Mouse (Mus musculus): ENCODE data around the gene Clstn2.

Clstn2 gene

DNA sequence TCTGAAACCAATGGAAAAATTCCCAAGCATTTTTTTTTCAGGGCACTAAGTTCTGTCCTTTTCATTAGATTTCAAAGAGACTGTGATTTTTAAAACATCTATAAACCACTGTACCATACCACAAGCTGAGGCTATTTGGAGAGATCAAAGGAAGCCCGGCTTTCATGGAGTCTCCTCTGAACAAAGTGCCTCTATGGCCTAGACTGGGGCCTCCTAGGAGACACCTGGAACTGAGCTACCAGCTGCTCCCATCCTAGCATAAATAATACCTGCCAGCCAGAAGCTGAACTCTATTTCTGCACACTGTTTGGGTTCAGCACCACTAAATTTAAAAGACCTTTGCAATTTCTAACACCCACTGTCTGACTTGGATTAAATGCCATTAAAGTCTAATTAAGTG, 257.2 kb downstream of the Clstn2 start:
- DNase-seq (ENCODE audit: low read depth, low spot score), result no peak

DNA sequence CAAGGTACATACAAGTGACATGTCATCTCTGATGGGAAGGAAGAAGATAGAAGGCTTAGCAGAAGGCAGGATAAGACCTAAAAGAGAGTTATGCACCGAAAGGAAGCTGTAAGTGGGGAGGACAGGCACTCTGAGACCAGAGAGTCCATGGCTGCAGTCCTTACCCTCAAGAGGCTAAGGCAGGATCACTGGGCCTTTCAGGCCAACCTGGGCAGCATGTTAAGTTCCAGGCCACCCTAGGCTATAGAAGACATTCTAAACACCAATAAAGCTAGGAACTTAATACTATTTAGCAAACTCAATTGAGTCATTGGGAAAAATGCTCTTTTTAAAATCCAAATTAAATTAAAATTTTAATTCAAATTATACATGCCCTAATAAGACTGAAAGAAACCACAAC, 258.0 kb downstream of the Clstn2 start:
- no peak for DNase-seq (ENCODE audit: low read depth, low spot score)

DNA sequence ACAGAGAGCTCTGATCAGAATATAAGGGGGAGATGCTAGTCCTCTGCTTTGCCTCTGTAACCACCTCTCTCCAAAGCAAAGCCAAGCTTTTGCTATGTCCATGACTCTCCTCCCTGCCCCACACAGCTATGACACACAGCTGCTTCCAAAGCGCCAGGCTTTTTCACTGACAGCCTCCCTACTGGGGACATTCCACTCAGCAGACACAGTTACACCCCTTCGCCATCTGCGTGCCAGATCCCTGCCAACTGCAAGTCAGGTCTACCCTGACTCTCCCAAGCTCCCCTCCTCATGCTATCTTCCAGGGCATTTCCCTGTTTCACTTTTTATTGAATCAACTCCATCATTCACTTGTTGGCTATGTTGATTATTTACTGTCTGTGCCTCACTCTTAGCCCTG, 259.1 kb downstream of the Clstn2 start:
- no peak for DNase-seq (ENCODE audit: low read depth, low spot score)

DNA sequence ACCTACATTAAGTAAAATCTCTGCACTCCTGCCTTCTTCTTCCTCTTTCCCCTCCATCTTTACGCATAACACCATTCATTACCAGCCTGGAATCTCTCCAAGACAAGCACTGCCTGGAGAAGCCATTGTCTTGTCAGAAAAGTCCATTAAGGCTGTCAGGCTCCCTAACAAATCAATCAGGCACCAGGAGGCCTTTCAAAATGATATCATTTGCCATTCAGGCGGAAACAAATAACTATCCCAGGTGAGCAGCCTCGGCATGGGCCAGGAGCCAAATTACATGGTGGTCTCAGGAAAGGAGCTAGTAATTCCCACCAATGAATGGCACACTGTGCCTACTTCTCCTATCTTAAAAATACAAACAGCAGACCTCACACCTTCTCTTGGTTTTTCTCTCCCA, 260.6 kb downstream of the Clstn2 start:
- no peak for DNase-seq (ENCODE audit: low read depth, low spot score)

DNA sequence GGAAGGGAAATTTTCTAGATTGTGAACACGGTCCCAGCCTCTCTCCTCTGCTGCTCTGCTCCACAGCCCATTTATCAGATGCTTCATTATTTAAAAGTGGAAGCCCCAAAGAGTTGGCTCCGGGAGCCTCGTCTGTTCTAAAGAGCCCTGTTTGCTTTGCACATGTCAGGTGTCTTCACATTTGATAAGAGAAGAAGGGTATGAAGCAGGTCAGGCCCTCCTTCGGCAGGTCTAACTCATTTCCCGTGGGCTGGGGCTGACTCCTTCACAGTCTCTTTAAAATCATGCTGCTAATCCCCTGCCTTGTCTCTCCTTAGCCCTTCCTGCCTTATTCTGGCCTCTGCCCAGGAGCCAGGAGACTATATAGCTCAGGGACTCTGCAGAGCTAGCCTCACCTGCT, 263.6 kb downstream of the Clstn2 start:
- no peak for DNase-seq (ENCODE audit: low read depth, low spot score)

DNA sequence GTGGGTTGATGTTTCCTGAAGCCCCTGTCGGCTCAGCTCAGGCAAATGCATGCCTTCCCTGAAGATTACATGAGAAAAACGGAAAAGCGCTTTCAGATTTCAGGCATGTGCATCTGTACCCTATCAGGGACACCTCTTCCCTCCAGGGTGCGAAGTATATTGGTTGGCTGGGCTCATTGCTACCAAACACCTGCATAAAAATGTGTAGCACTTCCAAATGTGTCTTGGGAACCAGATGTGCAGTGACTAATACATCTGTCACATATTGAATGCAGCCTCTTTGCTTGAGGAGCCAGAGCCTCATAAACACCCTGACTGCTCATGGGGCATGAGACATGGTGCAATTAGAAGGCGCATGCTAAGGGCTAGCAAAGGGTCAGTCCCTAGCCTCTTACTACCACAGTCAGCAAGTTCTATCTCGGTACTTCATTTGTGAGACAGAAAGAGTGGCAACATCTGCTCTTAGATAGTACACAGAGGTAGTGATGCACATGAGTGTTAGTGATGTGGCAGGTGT, 267.7 kb downstream of the Clstn2 start:
- no peak for DNase-seq (ENCODE audit: low read depth, low spot score)

DNA sequence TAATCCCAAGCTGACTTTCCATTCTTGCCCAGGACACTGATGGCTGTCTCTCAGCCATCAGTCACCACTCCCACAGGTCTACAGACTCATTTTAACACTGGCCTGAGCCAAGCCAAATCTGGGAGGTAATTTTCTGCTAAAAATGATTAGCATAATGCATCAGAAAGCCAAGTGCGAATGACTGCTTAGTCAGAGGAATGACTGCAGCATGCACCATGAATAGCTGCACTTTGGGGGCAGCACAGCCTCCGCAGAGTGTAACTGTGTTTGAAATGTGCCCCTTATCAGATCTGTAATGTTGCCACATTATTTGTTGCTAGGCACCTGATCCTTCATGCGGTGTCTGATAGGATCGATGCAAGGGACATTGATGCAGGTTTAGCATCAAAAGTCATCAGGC, 269.9 kb downstream of the Clstn2 start:
- DNase-seq (ENCODE audit: low read depth, low spot score), result no peak

DNA sequence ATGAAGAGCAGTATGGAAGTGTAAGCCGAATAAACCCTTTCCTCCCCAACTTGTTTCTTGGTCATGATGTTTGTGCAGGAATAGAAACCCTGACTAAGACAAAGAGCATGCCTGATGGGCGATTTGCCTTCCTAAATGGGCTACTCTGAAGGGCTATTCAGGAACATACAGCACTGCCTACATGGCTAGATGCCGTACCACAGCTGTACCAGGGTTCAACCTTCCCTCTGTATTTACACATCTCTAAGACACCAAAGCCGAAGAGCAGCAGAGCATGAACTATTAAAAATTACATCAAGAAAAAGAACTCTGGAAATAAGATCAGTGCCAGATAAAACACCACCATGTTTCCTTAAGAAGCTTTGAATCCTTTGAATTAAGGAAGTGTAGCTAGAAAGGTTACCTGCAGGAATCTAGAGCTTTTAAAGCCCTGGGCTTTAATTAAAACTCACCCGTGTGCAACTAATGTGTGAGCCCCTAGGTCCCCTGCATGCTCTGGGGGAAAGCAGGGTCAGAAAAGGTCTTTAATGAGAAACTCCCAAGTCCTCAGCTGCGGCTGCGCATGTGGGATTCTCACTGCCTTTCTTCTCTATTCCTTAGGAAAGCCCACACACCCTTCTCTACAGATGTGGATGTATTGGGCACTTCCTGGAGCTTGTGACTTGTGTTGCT, 277.2 kb downstream of the Clstn2 start:
- no peak for DNase-seq (ENCODE audit: low read depth, low spot score)

DNA sequence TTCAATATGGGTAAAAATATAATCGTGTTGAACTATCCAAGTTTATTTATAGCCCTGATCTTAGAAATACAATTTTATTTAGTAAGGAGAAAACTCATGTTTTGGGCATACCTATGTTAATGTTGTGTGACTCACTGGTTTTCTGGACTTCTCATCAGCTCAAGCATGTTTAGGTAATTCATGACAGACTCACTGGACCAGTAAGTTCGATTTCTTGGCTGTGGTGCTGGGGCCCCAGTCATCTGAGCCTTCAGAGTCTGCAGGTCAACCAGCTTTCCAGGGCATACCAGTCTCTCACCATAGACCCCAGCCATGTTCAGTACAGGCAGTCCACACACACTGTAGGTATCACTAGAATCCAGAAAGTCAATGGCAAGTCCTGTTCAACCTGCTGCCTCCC, 279.3 kb downstream of the Clstn2 start:
- no peak for DNase-seq (ENCODE audit: low read depth, low spot score)

DNA sequence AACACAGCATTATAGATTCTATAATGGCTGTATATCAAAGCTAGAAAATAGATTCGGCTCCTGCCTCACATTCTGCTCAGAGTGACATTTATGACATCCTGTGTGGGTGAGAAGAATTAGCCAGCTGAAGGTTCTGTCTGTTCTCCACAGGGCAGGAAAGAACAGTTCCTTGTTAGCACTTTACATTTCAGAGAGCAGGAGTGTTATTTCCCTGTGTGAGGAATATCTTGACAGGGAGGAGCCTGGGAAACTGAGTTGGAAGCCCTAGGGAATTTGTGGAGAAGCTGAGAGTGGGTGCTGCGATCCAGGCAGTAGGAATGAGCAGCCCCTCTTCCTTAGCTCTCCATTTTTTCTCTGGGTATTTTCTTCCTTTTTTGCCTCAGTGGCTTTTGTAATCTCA, 286.4 kb downstream of the Clstn2 start:
- no peak for DNase-seq (ENCODE audit: low read depth, low spot score)

DNA sequence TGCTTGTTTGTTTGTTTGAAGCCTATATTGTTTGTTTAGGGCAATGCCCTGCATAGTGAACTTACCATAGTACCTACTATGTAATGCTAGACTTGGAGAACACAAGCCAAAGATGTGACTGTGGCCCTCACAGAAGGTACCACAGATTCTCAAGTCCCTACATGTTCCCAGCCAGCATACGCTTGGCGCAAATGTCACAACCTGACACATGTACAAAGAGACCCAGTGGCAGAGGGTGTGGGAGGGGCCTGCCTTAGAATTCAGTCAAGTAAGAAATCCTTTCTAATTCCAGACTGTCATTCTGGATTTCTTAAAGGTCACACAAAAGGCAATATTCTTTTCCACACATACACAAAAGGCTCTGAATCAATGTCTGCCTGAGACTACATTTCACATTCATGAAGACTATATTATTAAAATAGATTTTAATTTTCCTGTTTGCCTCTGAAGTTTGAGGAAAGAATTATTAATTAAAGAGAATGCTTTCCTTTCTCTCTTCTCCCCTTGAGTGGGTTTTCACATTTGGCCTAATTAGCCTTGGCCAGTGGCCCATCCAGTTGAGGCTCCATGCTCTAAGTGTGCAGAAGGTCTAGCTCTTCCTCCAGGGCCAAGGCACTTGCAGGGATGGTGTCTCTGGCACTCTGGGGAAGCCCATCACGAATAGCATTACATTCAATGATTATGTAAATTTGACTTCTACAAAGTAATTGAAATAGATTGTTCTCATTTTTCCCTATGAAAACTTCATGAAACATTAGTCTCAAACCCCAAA, 305.1 kb downstream of the Clstn2 start:
- DNase-seq (ENCODE audit: low read depth, low spot score), result no peak

DNA sequence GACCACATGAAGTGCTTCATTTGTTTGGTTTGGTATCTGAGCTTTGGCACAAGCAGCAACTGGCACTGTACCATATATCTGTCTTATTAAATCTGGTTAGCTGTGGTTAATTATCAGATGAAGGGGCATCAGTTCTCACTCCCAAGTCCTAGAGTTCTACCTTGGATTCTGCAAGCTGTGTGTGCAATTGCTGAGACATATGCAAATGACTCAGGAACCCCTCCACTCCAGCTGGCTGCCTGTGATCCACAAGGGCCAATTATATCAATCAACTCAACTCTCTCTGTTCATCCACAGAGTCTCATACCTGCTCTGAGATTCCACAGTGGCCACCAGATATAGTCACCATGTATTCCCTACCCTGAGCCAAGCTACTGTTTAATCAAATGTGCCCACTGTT, 315.3 kb downstream of the Clstn2 start:
- DNase-seq (ENCODE audit: low read depth, low spot score), result no peak

DNA sequence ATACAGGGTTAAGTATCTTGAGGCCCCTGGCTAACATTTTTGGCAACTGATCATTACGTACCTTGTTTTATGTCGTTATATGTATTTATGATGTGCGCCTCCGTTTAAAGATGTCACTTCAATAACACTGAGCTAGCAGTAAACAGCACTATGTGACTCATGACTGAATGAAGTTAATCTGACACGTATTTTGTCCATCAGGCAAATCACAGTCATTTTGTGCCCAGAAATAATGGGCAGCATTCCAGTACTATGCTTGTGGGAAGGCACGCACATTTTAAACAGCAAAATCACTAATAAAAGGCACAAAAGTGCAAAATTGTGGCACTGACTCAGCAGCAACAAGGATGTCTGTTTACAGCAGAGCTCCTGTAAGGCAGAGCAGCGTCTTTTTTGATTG, 316.0 kb downstream of the Clstn2 start:
- no peak for DNase-seq (ENCODE audit: low read depth, low spot score)

DNA sequence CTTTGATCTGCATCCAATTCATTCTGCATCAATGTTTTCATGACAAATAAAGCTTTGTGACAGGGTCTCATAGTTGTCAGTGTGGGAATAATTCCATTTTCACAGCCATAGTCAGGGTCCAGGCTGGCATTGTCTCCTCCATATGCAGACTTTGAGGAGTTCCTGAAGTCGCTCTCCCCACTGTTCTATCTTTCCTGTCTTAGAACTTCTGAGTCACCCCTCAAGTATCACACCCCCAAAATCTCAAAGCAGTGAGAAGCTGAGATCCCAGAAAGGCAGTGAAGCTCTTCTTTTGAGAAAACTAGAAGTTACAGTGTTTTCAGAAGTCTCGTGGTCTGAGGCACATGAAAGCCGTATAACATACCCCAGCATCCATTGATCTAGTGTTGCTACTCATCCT, 320.1 kb downstream of the Clstn2 start:
- DNase-seq (ENCODE audit: low read depth, low spot score), result no peak

DNA sequence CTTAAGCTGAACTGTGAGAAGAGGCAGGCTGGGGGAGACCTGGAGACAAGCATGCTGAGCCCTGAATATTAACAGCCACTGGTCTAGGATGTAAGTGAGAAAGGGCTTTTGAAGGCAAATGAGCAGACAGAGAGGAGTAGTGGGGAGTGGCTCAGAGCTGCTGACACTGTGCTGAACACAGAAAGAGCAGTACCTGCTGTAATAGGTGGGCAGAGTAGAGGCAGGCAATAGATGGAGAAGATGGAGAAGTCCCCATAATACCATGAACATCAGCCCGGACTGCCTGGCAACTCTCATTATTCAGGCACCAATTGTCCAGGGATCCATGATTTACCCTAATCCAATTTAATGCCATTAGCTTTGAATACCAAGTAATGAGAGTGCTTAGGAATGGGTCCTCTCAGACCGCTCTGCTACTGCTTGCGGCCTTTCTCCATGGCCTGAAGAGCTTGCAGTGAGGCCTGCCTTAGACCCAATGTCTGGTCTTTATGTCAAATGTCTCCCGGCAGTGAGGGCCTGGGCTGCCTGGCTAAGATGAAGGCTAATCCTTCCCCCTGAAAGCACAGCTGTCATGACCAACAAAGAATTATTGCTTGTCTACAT, 329.0 kb downstream of the Clstn2 start:
- DNase-seq (ENCODE audit: low read depth, low spot score), result no peak

DNA sequence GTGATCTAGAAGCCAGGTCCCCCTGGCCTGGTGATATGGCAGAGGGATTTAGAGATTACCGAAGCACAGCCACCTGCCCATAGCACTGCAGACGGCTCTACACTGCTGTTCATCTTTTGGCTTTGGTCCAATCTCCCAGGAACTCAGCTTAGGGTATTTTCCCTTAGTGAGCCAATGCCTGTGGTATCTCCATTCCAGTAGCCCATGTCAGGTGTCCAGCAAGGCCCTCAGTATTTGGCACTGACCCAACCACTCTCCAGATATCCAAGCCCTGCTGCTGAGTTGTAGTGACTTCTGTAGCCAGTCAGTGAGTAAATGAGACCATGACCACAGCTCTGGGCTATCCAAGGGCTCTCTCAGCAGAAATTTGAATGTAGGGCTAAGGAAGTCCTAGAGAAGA, 330.0 kb downstream of the Clstn2 start:
- DNase-seq (ENCODE audit: low read depth, low spot score), result no peak

DNA sequence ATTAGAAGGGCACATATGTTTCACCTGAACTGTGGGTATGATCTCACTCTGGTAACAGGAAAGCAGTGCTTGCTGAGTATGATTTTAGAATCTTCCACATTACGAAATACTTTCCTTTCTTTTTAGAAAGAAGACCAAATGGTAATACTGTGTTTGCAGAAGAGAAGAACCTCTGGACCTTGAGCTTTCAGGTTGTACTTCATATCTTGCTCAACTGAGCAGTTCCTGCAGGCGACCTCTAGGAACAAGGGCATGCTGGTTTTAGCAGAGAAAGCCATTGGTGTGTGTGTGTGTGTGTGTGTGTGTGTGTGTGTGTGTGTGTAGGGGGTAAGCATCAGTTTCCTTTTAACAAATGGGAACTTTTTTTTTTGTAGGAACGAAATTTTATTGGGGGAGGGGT, 333.0 kb downstream of the Clstn2 start:
- DNase-seq (ENCODE audit: low read depth, low spot score), result no peak

DNA sequence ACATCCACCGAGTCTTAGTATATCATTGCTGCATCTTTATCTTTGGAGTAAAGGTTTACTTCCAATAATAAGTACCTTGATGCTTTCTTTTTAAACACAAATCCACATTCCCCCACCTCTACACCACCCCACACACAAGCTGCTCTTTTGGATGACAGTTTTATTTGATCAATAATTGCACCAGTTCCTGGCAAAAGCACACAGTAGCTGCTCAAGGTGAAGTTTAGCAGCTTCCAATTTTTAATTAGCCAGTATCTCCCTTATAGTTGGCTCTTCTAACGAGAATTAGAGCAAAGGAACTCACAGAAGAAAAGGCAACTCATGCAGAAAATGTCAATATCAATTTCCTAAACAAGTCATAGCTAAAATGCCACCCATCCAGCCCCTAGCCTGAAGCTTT, 334.0 kb downstream of the Clstn2 start:
- DNase-seq (ENCODE audit: low read depth, low spot score), result no peak

DNA sequence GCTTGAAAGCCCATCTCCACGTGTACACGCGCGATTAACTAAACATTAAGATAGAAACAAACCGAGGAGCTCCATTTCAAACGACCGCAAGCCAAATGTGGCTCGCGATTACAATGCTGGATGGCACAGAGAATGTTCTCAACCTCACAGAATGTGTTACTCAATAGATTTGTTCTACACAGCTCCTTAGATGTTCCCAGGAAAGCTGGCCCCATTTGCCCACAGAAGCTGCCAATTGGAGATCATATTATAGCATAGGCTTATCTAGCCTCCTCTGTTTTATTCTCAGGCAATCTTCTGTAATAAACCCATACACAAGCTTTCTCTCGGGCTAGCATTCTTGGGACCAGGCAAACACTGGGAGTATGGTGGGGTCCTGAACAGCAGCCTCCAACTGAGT, 334.9 kb downstream of the Clstn2 start:
- no peak for DNase-seq (ENCODE audit: low read depth, low spot score)

DNA sequence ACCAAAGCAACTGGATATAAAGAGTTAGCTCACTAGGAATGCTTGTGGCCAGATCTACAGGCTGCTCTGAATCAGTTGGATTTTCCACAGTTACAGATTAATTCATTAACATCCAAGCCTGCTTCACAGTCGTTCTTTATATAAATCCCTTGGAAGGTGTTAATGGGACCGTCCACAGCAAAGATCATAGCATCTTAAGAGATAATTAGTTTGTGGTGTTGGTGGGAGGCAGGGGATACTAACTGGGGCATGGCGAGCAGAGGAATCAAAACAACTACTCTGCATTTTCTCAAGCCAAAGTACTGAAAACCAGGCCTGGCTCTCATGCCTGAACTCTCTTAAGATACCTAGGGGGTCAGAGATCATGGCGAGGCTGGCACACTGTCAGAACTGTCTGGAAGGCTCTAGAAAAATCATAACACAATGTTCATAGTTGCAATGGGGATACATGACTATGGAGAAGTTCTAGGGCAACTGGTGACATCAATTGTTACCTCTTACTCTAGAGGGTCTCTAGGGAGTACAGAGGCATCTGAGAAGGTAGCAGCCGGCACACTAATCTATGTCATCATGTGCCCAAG, 336.2 kb downstream of the Clstn2 start:
- DNase-seq (ENCODE audit: low read depth, low spot score), result no peak

DNA sequence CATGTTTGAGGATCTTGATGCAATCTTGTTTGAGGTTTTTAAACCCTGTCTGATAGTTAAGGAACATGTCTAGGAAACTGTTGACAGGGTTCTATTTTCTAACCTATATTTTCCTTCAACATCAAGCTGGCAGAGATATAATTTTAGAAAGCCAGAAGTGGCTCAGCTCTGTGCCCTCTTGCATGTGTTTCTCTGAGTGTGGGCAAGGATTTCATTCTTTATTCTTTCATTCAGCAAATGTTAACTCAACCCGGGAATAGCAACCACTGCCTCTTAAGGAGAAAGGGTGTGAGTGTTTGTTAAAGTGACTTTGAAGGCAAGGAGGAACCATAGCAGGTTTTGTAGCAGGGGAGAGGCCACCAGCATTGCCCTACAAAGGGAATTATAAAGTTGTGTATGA, 337.7 kb downstream of the Clstn2 start:
- DNase-seq (ENCODE audit: low read depth, low spot score), result no peak

DNA sequence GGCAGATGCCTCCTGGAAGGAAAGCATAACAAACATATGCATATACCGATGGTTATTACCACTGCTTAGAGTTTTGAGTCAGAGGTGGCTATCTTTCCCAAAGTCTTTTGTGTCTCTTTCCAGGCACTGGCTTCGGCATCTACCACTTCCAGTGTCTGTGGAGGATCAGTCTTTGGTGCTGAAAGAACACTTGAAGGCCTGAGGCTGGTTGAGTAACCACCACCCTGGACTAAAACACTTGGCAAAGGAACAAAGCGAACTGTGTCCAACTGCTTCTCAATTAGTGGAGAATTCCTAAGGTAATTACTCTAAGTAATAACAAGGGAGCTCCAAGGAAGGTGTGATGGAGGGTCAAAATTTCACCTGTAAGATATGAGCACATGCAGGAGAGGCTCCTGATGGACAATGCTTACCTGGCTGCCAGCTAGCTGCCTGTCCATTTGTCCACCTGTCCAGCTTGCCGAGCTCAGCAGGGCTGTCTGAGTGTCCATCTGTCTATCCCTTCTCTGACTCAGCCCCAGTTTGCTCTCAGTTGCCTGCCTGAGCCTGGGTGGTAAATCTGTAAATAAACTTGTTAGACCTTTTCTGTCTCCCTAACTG, 346.1 kb downstream of the Clstn2 start:
- no peak for DNase-seq (ENCODE audit: low read depth, low spot score)
